Mouse (Mus musculus): Measurements from ENCODE around the gene Zfp985. TPM values are rescaled to one million over a fixed set of nuclear protein-coding genes. Genes with fewer than 3 reads are reported as not detected.
"Not testable (repeated sequence)": the region's sequence is repeated elsewhere in the genome, so short reads cannot be mapped to it uniquely, and the experiment has no call there.

Zfp985 gene
- polyA plus RNA-seq, 2 experiments from 2014 or later = 0.73 to 2.9 TPM

DNA sequence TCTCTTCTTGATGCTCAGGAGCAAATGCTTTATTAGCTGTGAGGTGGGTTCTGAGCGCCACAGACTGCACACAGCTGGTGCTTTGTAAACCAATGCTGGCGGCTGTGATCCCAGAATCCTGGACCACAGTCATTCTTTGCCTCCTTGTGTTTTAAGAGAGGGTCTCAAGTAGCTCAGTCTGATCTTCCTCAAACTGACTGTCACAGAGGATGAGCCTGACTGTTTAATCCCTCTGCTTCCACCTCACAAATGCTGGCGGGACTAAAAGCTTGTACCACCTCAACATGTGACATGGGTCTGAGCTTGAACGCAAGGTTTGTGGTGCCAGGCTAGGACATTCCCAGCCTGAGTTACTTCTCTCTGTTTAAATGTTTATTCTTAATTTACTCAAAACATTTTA is 52.4 kb downstream of the Zfp985 start:
- no peak for ATAC-seq

GRCm38 (mm10) chr4:147606511-147606910 is 53.4 kb downstream of the Zfp985 start:
- not testable (repeated sequence) for ATAC-seq

DNA sequence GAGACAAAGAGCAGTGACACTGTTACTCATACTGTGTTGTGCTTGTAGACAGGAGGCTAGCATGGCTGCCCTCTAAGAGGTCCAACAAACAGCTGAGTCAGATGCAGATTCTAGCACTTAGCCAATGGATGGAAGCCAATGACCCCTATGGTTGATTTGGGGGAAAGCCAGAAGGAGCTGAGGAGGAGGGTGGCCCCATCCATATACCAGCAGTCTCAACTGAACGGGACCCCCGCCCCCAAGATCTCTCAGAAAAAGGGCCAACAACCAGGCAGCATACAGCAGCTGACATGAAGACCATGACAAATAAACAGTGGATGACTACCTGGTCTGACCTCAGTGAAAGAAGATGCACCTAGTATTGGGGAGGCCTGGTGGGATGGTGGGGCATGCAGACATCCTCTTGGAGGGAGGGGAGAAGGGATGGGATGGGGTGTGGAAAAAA is 80.8 kb downstream of the Zfp985 start:
- not testable (repeated sequence) for ATAC-seq

Other genes with a start within 250 kb of the Zfp985 start
- gene Zfp988, start 247.6 kb upstream of the Zfp985 start, polyA plus RNA-seq (2017; shearing (Covaris generic)) = under 1 TPM; 0.46 to 0.73 TPM
- under 1 TPM in 1 of 2 experiments, not detected in 1; 0.33 TPM for gene Zfp978, start 192.0 kb upstream of the Zfp985 start, polyA plus RNA-seq (2017; shearing (Covaris generic))
- under 1 TPM in 1 of 2 experiments, not detected in 1; 0.49 TPM for gene Zfp982, start 60.9 kb upstream of the Zfp985 start, polyA plus RNA-seq (2017; shearing (Covaris generic))
- gene Gm16503, start 13.1 kb upstream of the Zfp985 start, polyA plus RNA-seq (2017; shearing (Covaris generic)) = under 1 TPM in 1 of 2 experiments, not detected in 1; 0.22 TPM
- under 1 TPM in 1 of 2 experiments, not detected in 1; 0.85 TPM for gene Zfp979, start 89.2 kb downstream of the Zfp985 start, polyA plus RNA-seq (2017; shearing (Covaris generic))
- 1 to 10 TPM in 1 of 2 experiments, not detected in 1; 1.0 TPM for gene Zfp534, start 149.3 kb downstream of the Zfp985 start, polyA plus RNA-seq (2017; shearing (Covaris generic))

All from activated CD4-positive, CD25-positive, alpha-beta regulatory T cell, adult 4 months (primary cell).